Mouse (Mus musculus): ENCODE results near the gene Anxa11.

GRCm38 (mm10) chr14:25857940-25858339 lies 16.0 kb downstream of the Anxa11 start:
- TF ChIP-seq CTCF (IDR thresholded peaks at IDR 0.05; ENCODE audit: borderline replicate concordance, insufficient read depth, low read depth, low read length) (no peak), POLR2A (IDR thresholded peaks at IDR 0.05; ENCODE audit: borderline replicate concordance, insufficient read depth, low read length) (no peak)
